Comparison of ENCODE assay signal across 22 mouse cellular contexts in the genomic region with DNA sequence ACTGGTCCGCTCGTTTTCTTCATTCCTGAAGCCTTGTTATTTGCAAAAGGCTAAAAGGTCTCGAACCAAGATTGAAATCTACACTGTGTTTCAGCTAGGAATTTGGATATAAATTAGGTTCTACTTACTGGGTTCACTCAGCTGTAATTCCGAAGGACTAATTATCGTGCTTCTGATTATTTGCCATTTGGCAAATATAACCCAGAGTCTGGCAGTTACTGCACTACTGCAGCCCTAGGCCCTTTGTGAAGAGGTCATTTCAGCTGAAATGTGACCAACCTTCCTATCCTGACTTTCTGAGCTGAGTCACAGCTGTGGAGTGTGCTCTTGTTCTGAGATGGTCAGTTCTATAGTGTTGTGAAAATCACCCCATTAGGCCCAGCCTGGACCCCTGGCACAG. TPM values are rescaled to one million over a fixed set of nuclear protein-coding genes. Genes with fewer than 3 reads are reported as not detected.
"Had no signal": no experiment of that assay in that cellular context is flagged by ENCODE, and none has a peak within 500 bp of the region (broad histone marks: within the 10 kb centered on the region; RNA-seq: fewer than 3 reads in every experiment).

No protein-coding gene starts in this region.

- DNase-seq: kidney, postnatal 10 days; kidney, postnatal 4 days; left cerebral cortex, postnatal 4 days; liver, postnatal 0 days; lung, embryonic 14.5 days; retina, postnatal 1 day; right cerebral cortex, postnatal 25 days; spleen, adult 18-20 months; thymus, postnatal 25 days had no signal

- H3K4me1 ChIP-seq: limb, embryonic 12.5 days; limb, embryonic 15.5 days; midbrain, embryonic 12.5 days; midbrain, embryonic 15.5 days; neural tube, embryonic 12.5 days; neural tube, embryonic 15.5 days; stomach, embryonic 15.5 days had no signal

- H3K27me3 ChIP-seq: limb, embryonic 12.5 days; limb, embryonic 15.5 days; midbrain, embryonic 12.5 days; midbrain, embryonic 15.5 days; neural tube, embryonic 12.5 days; neural tube, embryonic 15.5 days; stomach, embryonic 15.5 days had no signal

- ATAC-seq: liver, postnatal 0 days; lung, postnatal 0 days had no signal

- H3K27ac ChIP-seq: limb, embryonic 12.5 days; limb, embryonic 15.5 days; liver, embryonic 14.5 days; macrophage; midbrain, embryonic 12.5 days; midbrain, embryonic 15.5 days; neural tube, embryonic 12.5 days; neural tube, embryonic 15.5 days; stomach, embryonic 15.5 days had no signal

- H3K9me3 ChIP-seq: limb, embryonic 12.5 days; limb, embryonic 15.5 days; midbrain, embryonic 12.5 days; midbrain, embryonic 15.5 days; neural tube, embryonic 12.5 days; neural tube, embryonic 15.5 days; stomach, embryonic 15.5 days had no signal

- H3K36me3 ChIP-seq: limb, embryonic 12.5 days; limb, embryonic 15.5 days; midbrain, embryonic 12.5 days; midbrain, embryonic 15.5 days; neural tube, embryonic 12.5 days; neural tube, embryonic 15.5 days; stomach, embryonic 15.5 days had no signal

- H3K4me3 ChIP-seq: limb, embryonic 12.5 days; limb, embryonic 15.5 days; midbrain, embryonic 12.5 days; midbrain, embryonic 15.5 days; neural tube, embryonic 12.5 days; neural tube, embryonic 15.5 days; stomach, embryonic 15.5 days had no signal

- H3K4me2 ChIP-seq: limb, embryonic 12.5 days; limb, embryonic 15.5 days; liver, embryonic 11.5 days; lung, embryonic 14.5 days; midbrain, embryonic 12.5 days; midbrain, embryonic 15.5 days; neural tube, embryonic 12.5 days; neural tube, embryonic 15.5 days; stomach, embryonic 15.5 days had no signal

- H3K9ac ChIP-seq: limb, embryonic 12.5 days; limb, embryonic 15.5 days; liver, embryonic 14.5 days; liver, postnatal 0 days; lung, embryonic 14.5 days; midbrain, embryonic 12.5 days; midbrain, embryonic 15.5 days; neural tube, embryonic 12.5 days; neural tube, embryonic 15.5 days; stomach, embryonic 15.5 days had no signal

RNA-seq across cellular contexts. Expression of a gene that starts 50.7 kb away (rescaled TPM):
- polyA plus RNA-seq: kidney, embryonic 14.5 days; limb, embryonic 12.5 days; limb, embryonic 15.5 days; liver, embryonic 11.5 days; liver, embryonic 14.5 days; liver, postnatal 0 days; lung, embryonic 14.5 days; lung, postnatal 0 days; macrophage; midbrain, embryonic 12.5 days; midbrain, embryonic 15.5 days; neural tube, embryonic 12.5 days; neural tube, embryonic 15.5 days; stomach, embryonic 15.5 days; thymus, postnatal 0 days had no signal
